Mouse (Mus musculus): ENCODE results near the gene Vps13c.

Vps13c gene

GRCm38 (mm10) chr9:67831359-67832045, 8.7 kb upstream of the Vps13c start:
- DNase-seq: no peak

DNA sequence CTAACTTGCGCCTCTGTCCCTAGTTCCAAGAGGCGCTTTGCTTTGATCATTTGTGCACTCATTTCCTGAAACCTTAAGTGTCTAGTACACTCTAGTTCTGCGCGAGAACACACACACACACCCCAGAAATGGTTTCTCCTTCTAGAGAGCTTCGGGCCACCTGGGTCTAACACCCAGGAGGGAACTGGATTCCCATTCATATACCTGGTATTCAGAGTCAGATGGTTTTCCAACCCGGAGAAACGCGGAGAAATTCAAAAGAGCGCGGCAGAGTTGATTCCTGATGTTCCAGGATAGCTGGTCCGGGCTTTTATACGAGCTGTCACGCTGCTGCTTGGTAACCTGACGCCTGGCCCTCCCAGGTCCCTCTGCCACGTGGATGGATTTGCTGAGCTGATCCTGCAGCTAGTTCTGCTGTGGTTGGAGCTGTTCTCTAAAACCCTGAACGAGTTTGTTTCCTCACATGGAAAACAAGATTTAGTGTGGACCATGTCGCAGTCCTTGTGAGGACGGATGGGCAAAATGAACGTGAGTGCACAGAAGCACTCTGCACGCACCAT, 8.1 kb upstream of the Vps13c start, which contains the start of gene C2cd4a:
Gene C2cd4a, minus strand, starts transcription at position 285 of the 560 bp plus-strand sequence.
- DNase-seq: peak in 1 of 2 experiments; percentile 49

DNA sequence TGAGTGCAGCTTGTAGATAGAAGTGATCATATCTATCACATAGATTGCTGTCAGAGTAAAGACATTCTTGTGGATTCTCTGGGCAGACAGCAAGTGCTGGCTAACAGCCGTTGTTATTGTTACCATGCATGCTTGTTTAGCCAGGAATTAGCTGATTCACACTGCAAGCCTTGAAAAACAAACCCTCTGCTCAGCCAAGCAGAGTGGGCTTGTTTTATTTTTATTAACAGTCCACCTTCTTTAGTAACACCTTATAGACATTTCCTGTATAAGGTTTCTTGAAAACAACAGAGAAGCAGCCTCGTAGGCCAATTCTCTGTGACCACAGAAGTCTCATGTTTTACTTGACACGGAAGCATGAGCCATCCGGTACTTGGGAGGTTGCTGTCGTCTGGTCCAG, 5.7 kb upstream of the Vps13c start:
- no peak for DNase-seq

GRCm38 (mm10) chr9:67837311-67837710, 2.9 kb upstream of the Vps13c start:
- no peak for DNase-seq

DNA sequence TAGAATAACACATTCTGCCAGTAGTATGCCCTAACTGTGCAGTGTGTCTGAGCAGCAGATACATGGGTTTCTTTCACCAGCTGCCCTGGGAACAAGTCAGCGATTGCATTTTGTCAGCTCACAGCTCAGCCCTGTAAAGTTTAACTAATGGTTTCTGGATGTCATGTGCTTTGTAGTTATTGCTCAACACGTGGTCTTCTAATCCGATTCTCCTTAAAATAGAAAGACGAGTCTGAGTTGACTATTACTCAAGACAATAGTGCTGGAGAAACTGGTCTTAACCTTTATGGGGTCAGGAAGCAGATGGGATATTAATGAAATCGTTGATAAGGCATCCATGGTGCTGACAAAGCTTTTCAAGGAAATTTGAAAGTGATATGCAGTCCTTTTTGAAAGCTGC, 2.6 kb downstream of the Vps13c start:
- DNase-seq: no peak

DNA sequence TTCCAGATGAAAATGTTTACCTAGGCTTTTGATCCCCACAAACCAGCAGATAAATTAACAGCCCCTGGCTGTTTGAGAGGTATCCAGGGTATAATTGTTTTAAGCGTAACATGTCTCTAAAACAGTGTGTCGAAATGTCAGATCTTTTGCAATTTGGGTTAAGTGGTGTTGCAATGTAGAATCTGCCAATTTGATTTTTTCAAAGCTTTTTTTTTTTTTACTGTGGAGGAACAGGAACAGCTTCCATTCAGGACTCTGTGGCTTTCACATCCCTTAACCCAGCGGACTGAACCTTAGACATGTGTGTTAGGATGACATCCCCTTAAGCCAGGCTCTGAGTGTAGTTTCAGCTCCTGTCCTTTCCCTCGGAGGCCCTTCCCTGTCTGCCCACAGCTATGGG, 4.8 kb downstream of the Vps13c start:
- DNase-seq: no peak

DNA sequence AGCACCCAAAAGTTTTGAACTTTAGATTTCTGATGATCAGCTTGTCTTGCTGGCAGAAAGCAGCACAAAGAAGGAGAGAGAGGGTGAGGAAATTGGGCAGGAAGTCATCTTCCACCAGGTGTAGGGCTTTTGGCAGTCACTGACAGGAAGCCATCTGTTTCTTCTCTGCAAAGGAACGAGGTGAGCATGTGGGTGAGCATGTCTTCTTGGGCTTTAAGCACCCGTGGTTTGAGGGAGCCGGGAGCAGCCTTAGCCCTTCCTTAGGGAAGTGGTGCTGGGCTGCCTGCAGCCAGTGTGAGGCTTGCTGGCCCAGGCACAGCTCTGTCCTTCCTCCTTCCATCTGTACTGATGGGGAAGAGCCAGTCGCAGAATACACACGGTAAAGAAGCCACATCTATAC, 5.5 kb downstream of the Vps13c start:
- no peak for DNase-seq

- no peak for DNase-seq
Observed at GRCm38 (mm10) chr9:67846089-67846488, 5.9 kb downstream of the Vps13c start.

- no peak for DNase-seq
Observed at GRCm38 (mm10) chr9:67847606-67848005, 7.4 kb downstream of the Vps13c start.

DNA sequence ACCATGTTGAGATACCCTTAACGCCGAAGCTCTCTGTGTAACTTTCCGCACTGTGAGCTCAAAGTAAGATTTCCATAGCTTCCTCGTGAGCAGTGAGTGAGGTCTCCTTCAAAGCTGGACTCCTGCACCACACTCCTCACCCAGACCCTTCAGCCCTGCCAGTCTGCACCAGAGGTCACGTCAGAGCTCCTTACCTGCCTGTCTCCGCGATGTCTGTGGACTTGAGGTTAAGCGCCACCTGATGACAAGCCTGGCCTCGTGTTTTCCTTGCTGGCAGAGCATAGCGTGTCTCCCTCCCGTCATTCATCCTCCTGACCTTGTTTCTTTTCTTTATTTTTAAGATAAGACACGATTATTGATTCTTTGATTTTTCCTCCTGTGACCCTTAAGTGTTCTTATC, 9.2 kb downstream of the Vps13c start:
- no peak for DNase-seq

DNA sequence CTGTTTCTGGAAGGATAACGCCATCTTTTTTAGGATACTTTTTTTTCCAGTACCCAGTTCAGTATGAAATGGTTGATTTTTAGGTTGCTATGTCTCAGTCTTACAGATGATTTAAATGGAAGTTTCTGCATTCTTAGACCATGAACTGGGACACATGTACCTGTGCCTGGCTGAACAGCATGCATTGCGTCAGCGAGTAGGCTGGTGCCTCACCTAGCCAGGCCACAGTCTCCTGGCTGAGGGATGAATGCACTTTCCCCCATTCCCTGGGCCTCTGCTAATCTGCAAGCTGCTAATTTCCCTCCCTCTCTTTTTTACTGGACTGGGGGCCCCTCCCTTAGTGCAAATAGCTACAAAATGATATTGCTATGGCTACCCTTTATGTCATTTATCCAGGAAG, 9.7 kb downstream of the Vps13c start:
- no peak for DNase-seq

DNA sequence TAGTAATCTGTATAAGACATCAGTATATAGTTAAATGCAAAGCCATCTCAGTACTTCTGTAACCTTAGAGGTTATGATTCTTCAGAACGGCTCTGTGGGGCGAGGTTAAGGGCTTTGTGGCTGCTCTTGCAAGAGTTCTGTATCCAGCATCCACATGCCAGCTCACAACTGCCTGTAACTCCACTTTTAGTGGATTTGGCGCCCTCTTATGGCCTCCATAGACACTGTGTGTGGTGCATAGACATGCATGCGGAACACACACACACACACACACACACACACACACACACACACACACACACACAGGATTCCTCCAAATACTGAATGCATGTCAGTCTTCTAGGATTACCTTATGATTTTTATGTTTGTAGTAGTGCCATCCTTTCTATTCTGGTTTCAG, 11.0 kb downstream of the Vps13c start:
- DNase-seq: no peak

DNA sequence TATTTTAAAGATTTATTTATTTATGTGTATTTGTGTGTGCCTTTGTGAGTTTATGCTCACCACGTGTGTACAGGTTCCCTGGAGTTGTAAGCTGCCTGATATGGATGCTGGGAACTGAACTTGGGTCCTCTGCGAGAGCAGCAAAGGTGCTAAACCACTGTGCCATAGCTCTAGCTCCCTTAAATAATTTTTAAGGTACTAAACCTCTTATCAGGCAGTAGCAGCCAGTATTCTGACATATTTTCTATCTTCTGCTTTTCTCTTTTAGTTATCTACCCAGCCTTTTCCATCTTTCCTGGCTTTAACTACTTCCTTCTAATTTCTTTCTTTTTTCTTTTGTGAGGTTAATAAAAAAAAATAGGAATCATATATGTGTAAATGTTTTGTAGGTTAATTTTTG, 20.1 kb downstream of the Vps13c start:
- DNase-seq: no peak

DNA sequence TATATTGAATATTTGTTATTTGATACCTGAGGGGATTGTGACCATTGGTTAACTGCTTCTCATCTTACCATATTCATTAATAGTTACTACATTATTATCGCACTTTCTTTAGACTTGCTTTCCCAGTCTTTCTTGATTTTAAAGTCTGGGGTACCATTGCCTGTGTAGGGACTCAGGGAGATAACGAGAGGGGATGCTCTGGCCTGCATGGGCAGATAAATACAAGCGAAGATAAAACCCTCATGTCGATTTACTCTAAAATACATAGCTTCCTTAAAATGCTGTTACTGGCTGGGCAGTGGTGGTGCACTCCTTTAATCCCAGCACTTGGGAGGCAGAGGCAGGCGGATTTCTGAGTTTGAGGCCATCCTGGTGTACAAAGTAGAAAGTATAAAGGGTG, 23.1 kb downstream of the Vps13c start:
- no peak for DNase-seq

GRCm38 (mm10) chr9:67864011-67864410, 23.8 kb downstream of the Vps13c start:
- no peak for DNase-seq

DNA sequence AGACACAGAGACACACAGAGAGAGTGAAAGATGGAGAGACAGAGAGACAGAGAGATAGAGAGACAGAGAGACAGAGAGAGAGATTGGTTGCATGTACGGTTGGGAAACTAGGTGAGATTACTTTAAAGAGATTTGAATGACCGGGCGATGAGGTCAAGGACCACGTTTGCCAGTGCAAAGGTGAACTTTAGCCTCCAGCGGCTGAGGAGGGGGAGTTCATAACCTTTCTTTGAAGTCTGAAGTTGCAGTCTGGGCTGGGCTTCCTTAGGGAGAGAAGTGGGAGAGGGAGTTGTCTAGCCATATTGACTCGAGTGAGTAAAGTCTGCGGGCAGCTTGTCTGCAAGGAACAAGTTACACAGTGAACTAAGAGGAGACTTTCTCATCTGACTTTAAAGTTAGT, 25.2 kb downstream of the Vps13c start:
- no peak for DNase-seq

DNA sequence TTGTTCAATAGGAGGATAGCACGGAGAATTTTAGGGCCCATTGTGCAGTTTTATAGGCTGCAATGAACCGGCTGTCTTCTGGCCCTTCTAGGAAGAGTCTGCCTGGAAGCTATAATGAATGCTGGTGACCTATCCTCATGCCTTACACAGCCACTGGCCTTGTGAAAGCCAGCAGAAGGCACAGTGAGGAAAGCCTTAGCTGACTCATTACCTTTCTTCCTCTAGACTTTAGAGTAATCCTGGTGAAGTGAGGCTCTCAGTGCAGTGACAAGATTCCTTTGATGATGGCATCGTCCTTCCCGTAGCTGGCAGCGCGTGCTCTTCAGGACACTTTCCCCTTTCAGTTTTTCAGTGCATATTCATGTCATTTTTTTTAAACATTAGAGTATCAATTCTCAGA, 27.2 kb downstream of the Vps13c start:
- DNase-seq: no peak

GRCm38 (mm10) chr9:67869691-67870450, 29.7 kb downstream of the Vps13c start:
- DNase-seq: no peak

DNA sequence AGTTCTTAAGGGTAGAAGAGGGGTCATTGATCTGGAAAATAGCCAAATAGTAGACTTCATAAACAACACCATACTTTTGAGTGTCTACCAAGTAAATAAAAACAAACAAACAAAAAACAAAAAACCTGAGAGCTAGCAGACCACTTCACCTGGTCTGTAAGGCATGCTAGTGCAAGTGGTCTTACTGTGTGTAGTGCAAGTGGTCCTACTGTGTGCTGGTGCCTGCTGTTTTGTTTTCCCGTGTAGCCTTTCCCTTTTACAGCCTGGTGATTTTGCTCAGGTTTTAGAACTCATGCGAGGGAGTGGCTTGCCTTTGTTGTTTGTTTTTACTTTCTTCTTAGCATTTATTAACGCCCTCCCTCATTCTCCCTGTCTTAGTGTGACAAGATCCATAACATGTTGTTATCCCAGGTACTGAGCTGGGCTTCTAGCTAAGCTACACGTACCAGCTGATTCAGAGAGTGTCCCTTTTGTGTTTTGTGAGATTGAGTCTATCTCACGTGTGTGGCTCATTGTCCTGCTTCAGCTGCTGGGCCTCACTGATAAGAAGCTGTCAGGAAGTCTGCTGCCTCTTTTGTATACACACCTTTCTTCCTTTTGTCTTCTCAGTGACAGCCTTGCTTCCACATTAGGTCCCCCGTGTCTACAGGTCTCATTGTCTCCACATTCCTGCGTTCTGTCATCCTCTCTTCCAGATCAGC, 34.5 kb downstream of the Vps13c start:
- no peak for DNase-seq

DNA sequence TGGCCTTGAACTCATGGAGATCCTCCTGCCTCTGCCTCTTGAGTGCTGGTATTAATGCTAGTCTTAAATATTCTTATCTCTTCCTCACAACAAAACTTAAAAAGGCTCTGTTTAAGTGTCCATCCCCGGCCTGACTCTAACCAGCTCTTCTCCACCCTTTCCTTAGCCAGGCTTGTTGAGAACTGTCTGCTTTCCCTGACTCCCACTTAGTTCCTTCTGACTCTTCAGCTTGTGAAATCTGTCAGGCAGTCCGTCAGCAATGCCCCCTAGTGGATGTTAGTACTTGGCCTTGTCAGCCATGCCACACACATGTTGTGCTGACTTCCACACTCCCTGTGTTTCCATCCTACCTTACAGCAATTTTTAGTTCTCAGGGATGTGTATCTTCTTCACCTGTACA, 35.1 kb downstream of the Vps13c start:
- peak; percentile 20 to 52 for DNase-seq

GRCm38 (mm10) chr9:67877081-67877718, 37.0 kb downstream of the Vps13c start:
- DNase-seq: no peak

DNA sequence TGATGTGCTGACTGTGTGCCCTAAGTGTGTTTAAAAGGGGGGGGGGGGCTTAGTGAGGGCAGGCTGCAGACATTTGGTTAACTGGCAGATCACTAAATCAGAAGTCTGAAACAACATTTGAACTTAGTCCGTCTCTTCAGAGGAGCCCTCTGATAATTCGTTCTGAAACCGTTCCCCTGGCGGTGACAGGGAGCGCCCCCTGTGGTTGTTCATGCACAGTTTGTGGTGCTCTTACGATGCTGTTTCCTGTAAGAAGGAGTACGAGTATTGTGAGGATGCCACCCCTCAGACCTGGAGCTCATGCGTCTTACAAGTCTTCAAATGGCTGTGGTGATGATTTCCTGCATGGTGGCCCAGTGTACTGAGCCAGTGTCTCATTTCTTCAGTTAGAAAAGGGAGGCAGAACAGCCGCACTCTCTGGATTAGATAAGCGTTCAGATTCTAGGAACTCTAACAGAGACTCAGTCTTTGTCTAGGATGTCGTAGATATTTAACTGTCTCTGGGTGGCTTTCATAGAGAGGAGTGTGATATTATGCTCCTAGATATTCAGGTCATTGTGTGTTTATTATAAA, 38.1 kb downstream of the Vps13c start:
- no peak for DNase-seq

Data from lung, adult 18-20 months (tissue).